Mouse (Mus musculus): ENCODE measurements around the gene Mto1. TPM values are rescaled to one million over a fixed set of nuclear protein-coding genes. Genes with fewer than 3 reads are reported as not detected.

Gene Mto1
- polyA plus RNA-seq (2012; rRNA removed): 10.2 and 11.1 TPM in 2 replicates

DNA sequence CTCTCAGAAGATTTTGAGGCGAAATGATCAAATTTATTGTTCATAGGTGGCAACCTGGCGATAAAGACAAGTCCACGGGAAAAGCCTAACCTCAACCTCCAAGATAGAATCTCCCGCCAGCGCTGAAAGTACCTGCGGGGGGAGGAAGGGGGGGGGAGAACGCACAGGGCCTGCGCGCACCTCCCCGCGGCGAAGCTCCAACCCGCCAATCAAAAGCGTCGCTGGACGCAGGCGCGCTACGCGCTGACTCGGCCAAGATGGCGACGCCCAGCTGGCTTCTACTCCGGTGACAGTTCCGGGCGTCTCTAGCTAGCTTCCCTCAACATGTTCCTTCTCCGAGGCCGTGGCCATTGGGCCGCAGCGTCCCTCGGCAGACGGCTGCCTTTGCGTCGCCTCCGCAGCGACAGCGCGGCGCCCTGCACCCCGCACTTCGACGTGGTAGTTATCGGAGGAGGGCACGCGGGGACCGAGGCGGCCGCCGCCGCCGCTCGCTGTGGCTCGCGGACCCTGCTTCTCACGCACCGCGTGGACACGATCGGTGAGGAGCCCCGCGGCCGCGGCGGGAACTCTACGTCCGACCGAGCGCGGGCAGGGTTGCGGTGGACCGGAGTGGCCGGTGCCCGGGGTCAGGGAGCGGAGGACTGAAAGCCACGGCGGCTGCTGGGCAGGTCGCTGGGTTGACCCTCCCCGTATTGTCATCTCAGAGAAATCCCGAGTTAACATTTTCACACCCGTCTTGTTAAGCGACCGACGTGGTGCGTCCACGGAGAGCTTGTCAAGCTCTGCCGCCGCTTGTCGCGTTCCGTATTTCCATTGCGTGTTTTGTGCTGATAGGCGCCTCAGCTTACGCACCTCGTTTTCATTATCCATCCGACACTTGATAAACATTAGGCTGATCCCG lies at the start of gene Mto1, which contains the start of gene Gm17324:
TSS of gene Mto1 (plus strand) at position 236 of the 901 bp plus-strand sequence.
TSS of gene Gm17324 (minus strand) at position 814 of the 901 bp plus-strand sequence.

DNA sequence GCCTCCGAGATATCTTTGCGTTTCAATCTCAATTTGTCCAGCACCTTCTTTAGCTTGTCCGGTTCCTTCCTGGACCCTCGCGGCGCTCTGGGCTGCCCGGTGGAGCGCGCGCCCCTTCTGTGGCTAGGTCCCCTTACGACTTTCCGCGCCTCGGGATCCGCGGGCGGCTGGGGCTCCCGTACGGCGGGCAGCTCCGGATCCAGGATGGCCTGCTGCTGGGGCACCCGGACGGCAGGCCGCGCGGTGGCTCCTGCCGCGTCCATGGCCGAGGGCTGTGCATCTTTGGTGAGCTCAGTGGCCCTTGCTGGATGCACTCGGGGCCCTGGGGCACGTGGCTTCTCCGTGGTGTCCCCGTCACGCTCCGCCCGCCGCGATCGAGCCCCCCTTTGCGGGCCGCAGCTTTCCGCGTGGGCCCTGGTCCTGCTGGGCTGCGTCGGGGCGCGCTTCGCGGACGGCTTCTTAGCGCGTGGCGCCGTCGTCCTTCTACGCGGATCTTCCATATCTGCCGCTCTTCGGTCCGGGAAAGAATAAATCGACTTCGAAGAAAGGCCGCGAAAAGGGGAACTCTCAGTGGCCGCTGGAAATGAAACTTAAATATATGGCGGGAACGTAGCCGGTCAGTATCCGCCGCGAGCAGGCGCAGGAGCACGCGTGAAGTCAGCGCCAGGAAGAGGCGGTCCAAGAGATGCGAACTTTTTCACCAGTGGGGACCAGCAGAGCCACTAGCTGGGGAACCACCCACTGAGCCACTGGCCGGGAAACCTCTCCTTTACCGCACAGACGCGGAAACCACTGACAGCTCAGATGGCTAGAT lies 5.2 kb upstream of the Mto1 start, which contains the start of gene Cgas:
TSS of gene Cgas (minus strand) at position 659 of the 814 bp plus-strand sequence.

GRCm38 (mm10) chr9:78488890-78489420 lies 40.9 kb downstream of the Mto1 start, which contains the start of gene Eef1a1:
TSS of gene Eef1a1 (minus strand) at chr9:78489151.

Other genes with a start within 250 kb of the Mto1 start
- 3.2 and 3.5 TPM in 2 replicates for gene Gsta1, start 217.6 kb upstream of the Mto1 start, polyA plus RNA-seq (2012; rRNA removed)
- 0.16 and 0.87 TPM in 2 replicates for gene Gm3776, start 191.1 kb upstream of the Mto1 start, polyA plus RNA-seq (2012; rRNA removed)
- not detected in 2 replicates for gene Gm10639, start 158.3 kb upstream of the Mto1 start, polyA plus RNA-seq (2012; rRNA removed)
- not detected in 2 replicates for gene Omt2a, start 133.4 kb upstream of the Mto1 start, polyA plus RNA-seq (2012; rRNA removed)
- gene Omt2b, start 120.6 kb upstream of the Mto1 start, polyA plus RNA-seq (2012; rRNA removed): not detected in 2 replicates
- gene Gsta2, start 92.4 kb upstream of the Mto1 start, polyA plus RNA-seq (2012; rRNA removed): 0.28 TPM in 1 of 2 replicates, not detected in the other
- not detected in 2 replicates for gene Dppa5a, start 80.0 kb upstream of the Mto1 start, polyA plus RNA-seq (2012; rRNA removed)
- 0.19 and 0.28 TPM in 2 replicates for gene Ooep, start 69.5 kb upstream of the Mto1 start, polyA plus RNA-seq (2012; rRNA removed)
- gene Ddx43, start 52.4 kb upstream of the Mto1 start, polyA plus RNA-seq (2012; rRNA removed): 0.30 and 0.41 TPM in 2 replicates
- gene Cgas, start 5.0 kb upstream of the Mto1 start, polyA plus RNA-seq (2012; rRNA removed): 0.86 and 1.0 TPM in 2 replicates
- not detected in 2 replicates for gene Gm17324, start 578 bp downstream of the Mto1 start, polyA plus RNA-seq (2012; rRNA removed)
- 2,114 and 2,981 TPM in 2 replicates for gene Eef1a1, start 40.9 kb downstream of the Mto1 start, polyA plus RNA-seq (2012; rRNA removed)
- 13.1 and 17.2 TPM in 2 replicates for gene Slc17a5, start 139.8 kb downstream of the Mto1 start, polyA plus RNA-seq (2012; rRNA removed)
- gene Cd109, start 167.3 kb downstream of the Mto1 start, polyA plus RNA-seq (2012; rRNA removed): 2.3 and 5.0 TPM in 2 replicates